Mouse (Mus musculus) liver, embryonic 15.5 days (tissue): ENCODE measurements around the gene Gm13693. TPM values are rescaled to one million over a fixed set of nuclear protein-coding genes. Genes with fewer than 3 reads are reported as not detected.
"Not testable (repeated sequence)": the region's sequence is repeated elsewhere in the genome, so short reads cannot be mapped to it uniquely, and the experiment has no call there.

ENCODE experiments used
- ATAC-seq: fragments of 200-750 bp; cut with Nextera tagmentation; 2 replicates; pipeline ENCODE4 v1.8.0; 2017; ENCODE audit warnings: moderate number of reproducible peaks, mild to moderate bottlenecking, moderate library complexity; ENCODE audit not compliant: insufficient read depth
- H3K27ac ChIP-seq: fragments of 300-500 bp; sonication (generic); replicated peaks from 2 replicates; pipeline ENCODE4 v1.5.1; 2015; ENCODE audit warnings: mild to moderate bottlenecking, inconsistent platforms
- H3K27me3 ChIP-seq: fragments of 300-500 bp; sonication (generic); 2 replicates; pipeline ENCODE4 v1.6.1; 2015; ENCODE audit warnings: mild to moderate bottlenecking, inconsistent platforms
- H3K36me3 ChIP-seq: fragments of 300-500 bp; sonication (generic); replicated peaks from 2 replicates; pipeline ENCODE4 v1.6.1; 2015; ENCODE audit warnings: moderate library complexity, mild to moderate bottlenecking, inconsistent platforms
- H3K4me1 ChIP-seq: fragments of 300-500 bp; sonication (generic); replicated peaks from 2 replicates; pipeline ENCODE4 v1.6.1; 2015; ENCODE audit warnings: inconsistent platforms
- H3K4me2 ChIP-seq: fragments of 300-500 bp; sonication (generic); 2 replicates; pipeline ENCODE4 v1.6.1; 2015; ENCODE audit warnings: moderate library complexity, mild to moderate bottlenecking, inconsistent platforms
- H3K4me3 ChIP-seq: fragments of 300-500 bp; sonication (generic); replicated peaks from 2 replicates; pipeline ENCODE4 v1.5.1; 2015; ENCODE audit warnings: mild to moderate bottlenecking, inconsistent platforms
- H3K9ac ChIP-seq: fragments of 300-500 bp; sonication (generic); 2 replicates; pipeline ENCODE4 v1.6.1; 2015; ENCODE audit warnings: moderate library complexity, mild to moderate bottlenecking, inconsistent platforms
- H3K9me3 ChIP-seq: fragments of 300-500 bp; sonication (generic); replicated peaks from 2 replicates; pipeline ENCODE4 v1.6.1; 2016; ENCODE audit warnings: inconsistent platforms
- WGBS: fragments of 180-500 bp; shearing (Covaris S2); methylation state at CpG from one replicate; pipeline ENCODE4 v1.1.7; 2015; ENCODE audit warnings: mixed read lengths; ENCODE audit not compliant: insufficient replicate concordance; 5-methylcytosine and 5-hydroxymethylcytosine counted together
- polyA plus RNA-seq: library from polyadenylated mRNA; unstranded; fragments of >200 nt; fragmentation: Nextera tagmentation; extraction: Ambion mirVana; gene quantifications from 2 replicates; pipeline ENCODE4 v1.2.1, GENCODE M21; 2015

Gm13693 gene
- polyA plus RNA-seq, 1 experiment from 2014 or later: not detected

GRCm38 (mm10) chr2:83993639-83994255, 32.4 kb downstream of the Gm13693 start:
- not testable (repeated sequence) for H3K27ac ChIP-seq, H3K4me1 ChIP-seq, H3K9me3 ChIP-seq, H3K36me3 ChIP-seq, H3K9ac ChIP-seq, H3K27me3 ChIP-seq, H3K4me3 ChIP-seq
- ATAC-seq: peak; percentile 28; the same call in 1 of the 2 replicates
- 13% methylated on average over 8 of the region's 9 CpGs for WGBS
- H3K4me2 ChIP-seq: 0 out of 2 replicates have a peak overlapping the region, but pooled peaks have one; percentile 20

- not testable (repeated sequence) for H3K4me1 ChIP-seq, H3K9me3 ChIP-seq, H3K36me3 ChIP-seq, H3K27ac ChIP-seq, H3K27me3 ChIP-seq, H3K4me2 ChIP-seq, H3K9ac ChIP-seq, H3K4me3 ChIP-seq, ATAC-seq
- WGBS: 45% methylated on average over 2 of the region's 3 CpGs
These were observed 33.2 kb downstream of the Gm13693 start for GRCm38 (mm10) chr2:83994526-83994925.

- H3K4me2 ChIP-seq: no peak overlapping the region
- 43% methylated on average over 1 of the region's 1 CpGs for WGBS
- H3K4me3 ChIP-seq: no peak overlapping the region
- ATAC-seq: no peak
- H3K9ac ChIP-seq: no peak overlapping the region
- 0 out of 2 replicates have a peak, but pooled peaks cover 7% of the 10 kb centered on the region for H3K4me1 ChIP-seq
- no peak overlapping the region for H3K27ac ChIP-seq
- no peaks in the 10 kb centered on the region for H3K27me3 ChIP-seq
- H3K9me3 ChIP-seq: no peaks in the 10 kb centered on the region
- no peaks in the 10 kb centered on the region for H3K36me3 ChIP-seq
These were observed 47.6 kb downstream of the Gm13693 start for GRCm38 (mm10) chr2:84008913-84009312.

GRCm38 (mm10) chr2:84009818-84010217, 48.5 kb downstream of the Gm13693 start:
- H3K4me1 ChIP-seq: 0 out of 2 replicates have a peak, but pooled peaks cover 7% of the 10 kb centered on the region
- no peak overlapping the region for H3K27ac ChIP-seq
- H3K4me2 ChIP-seq: no peak overlapping the region
- WGBS: 16% methylated on average over 3 of the region's 3 CpGs
- no peak overlapping the region for H3K9ac ChIP-seq
- no peaks in the 10 kb centered on the region for H3K27me3 ChIP-seq
- no peak for ATAC-seq
- no peaks in the 10 kb centered on the region for H3K9me3 ChIP-seq
- H3K36me3 ChIP-seq: no peaks in the 10 kb centered on the region
- H3K4me3 ChIP-seq: no peak overlapping the region

Other genes with a start within 250 kb of the Gm13693 start
- gene Itgav, start 237.1 kb upstream of the Gm13693 start, polyA plus RNA-seq: 10.7 and 12.4 TPM in 2 replicates
- gene Fam171b, start 148.9 kb upstream of the Gm13693 start, polyA plus RNA-seq: 0.25 and 0.44 TPM in 2 replicates
- not detected in 2 replicates for gene Zswim2, start 20.3 kb upstream of the Gm13693 start, polyA plus RNA-seq
- not detected in 2 replicates for gene Gm13698, start 5.8 kb upstream of the Gm13693 start, polyA plus RNA-seq
- not detected in 2 replicates for gene Gm13695, start 5.8 kb downstream of the Gm13693 start, polyA plus RNA-seq
- gene Gm13696, start 11.6 kb downstream of the Gm13693 start, polyA plus RNA-seq: not detected in 2 replicates
- gene Gm13694, start 17.4 kb downstream of the Gm13693 start, polyA plus RNA-seq: not detected in 2 replicates
- gene Gm13697, start 23.2 kb downstream of the Gm13693 start, polyA plus RNA-seq: not detected in 2 replicates
- gene Gm13691, start 29.1 kb downstream of the Gm13693 start, polyA plus RNA-seq: not detected in 2 replicates